Mouse (Mus musculus): ENCODE measurements around the gene Cd300ld4. TPM values are rescaled to one million over a fixed set of nuclear protein-coding genes. Genes with fewer than 3 reads are reported as not detected.
"Not testable (repeated sequence)": the region's sequence is repeated elsewhere in the genome, so short reads cannot be mapped to it uniquely, and the experiment has no call there.

Cd300ld4 gene
- not detected in 2 replicates for polyA plus RNA-seq (2015; fragmentation: Nextera tagmentation; extraction: Ambion mirVana)

DNA sequence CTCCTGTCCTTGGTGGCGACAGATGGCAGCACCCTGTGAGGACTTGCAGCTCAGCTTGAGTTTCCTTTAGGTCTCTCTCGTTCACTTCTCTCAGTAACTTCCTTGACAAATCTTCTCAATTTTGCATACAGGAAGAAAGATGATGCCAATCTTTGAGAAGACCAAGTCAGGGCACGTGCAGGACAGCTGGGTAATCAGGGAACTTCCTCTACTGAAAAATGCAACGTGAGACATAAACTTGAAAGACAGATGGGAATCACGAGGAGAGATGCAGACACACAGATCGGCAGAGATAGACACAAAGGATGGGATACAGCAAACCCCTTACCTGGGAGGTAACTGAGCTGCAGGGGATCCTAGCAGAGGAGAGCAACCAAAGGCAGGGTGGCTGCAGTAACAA, at the start of gene Cd300ld4:
Gene Cd300ld4 (minus strand): TSS at position 101 of the 400 bp plus-strand sequence.
- H3K9me3 ChIP-seq (replicated peaks; ENCODE audit: control insufficient read depth, low read length); H3K9ac ChIP-seq (ENCODE audit: low read depth, low read length); ATAC-seq (ENCODE audit: low read depth); H3K4me3 ChIP-seq (ENCODE audit: low read depth, low read length); H3K27ac ChIP-seq (ENCODE audit: low read length); H3K27me3 ChIP-seq (ENCODE audit: control insufficient read depth, insufficient read depth, low read depth, low read length); H3K4me1 ChIP-seq (ENCODE audit: control insufficient read depth, low read depth, low read length); H3K4me2 ChIP-seq (ENCODE audit: low read depth, low read length); H3K36me3 ChIP-seq (ENCODE audit: control insufficient read depth, insufficient read depth): not testable (repeated sequence)
- WGBS (ENCODE audit: insufficient replicate concordance): no CpG with 5 or more reads among the region's 6 CpGs

DNA sequence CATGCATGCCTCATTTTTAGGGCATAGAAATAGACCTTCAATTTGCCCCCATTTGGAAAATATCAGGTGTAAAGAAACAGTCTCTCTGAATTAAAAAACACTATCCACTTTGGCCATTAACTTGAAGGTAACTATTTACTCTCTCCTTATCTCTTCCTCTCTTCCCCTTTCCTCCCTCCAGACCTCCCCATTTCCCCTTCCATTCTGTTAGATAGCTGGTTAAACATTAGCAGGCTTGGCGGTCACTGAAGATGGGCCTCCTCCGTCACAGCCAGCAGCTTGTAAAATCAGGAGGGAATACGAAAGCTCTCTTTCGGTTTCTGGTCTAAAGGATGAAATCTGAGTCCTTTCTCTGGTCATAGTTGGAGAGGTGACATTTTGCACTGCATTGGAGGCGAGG, 49.0 kb upstream of the Cd300ld4 start:
- Histone ChIP-seq H3K4me2 (ENCODE audit: low read depth, low read length) (peak overlapping the region; percentile 1; the same call in 1 of the 2 replicates), H3K9me3 (replicated peaks; ENCODE audit: control insufficient read depth, low read length) (no peaks in the 10 kb centered on the region), H3K27ac (ENCODE audit: low read length) (peak overlapping the region; percentile 55), H3K9ac (ENCODE audit: low read depth, low read length) (no peak overlapping the region), H3K4me3 (ENCODE audit: low read depth, low read length) (no peak overlapping the region), H3K4me1 (ENCODE audit: control insufficient read depth, low read depth, low read length) (peaks cover 4% of the 10 kb centered on the region), H3K27me3 (ENCODE audit: control insufficient read depth, insufficient read depth, low read depth, low read length) (no peaks in the 10 kb centered on the region), H3K36me3 (ENCODE audit: control insufficient read depth, insufficient read depth) (no peaks in the 10 kb centered on the region)
- ATAC-seq (ENCODE audit: low read depth): peak; percentile 58
- WGBS (ENCODE audit: insufficient replicate concordance): 15% methylated on average over 5 of the region's 5 CpGs

DNA sequence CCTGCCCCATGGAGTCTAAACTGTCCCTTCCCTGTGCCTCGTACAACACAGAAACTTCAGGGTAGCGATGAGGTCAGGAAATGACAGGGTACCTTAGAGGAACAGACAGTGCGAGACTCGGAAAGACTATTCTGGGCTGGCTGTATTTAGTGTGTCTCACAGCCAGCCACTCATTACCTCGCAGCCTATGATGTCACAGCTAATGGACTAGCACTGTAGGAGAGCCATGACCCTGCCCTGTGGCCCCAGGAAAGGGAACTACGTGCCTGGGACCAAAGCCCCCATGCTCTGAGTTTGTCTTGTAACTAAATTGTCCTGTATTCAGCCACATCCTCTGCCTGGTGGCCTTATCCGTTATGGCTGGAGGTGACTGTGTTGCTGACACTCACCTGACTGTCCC, 48.6 kb upstream of the Cd300ld4 start:
- no peak overlapping the region for H3K4me3 ChIP-seq (ENCODE audit: low read depth, low read length)
- no peaks in the 10 kb centered on the region for H3K27me3 ChIP-seq (ENCODE audit: control insufficient read depth, insufficient read depth, low read depth, low read length)
- H3K4me2 ChIP-seq (ENCODE audit: low read depth, low read length): no peak overlapping the region
- peak overlapping the region; percentile 55 for H3K27ac ChIP-seq (ENCODE audit: low read length)
- peak; percentile 60 for ATAC-seq (ENCODE audit: low read depth)
- no peaks in the 10 kb centered on the region for H3K36me3 ChIP-seq (ENCODE audit: control insufficient read depth, insufficient read depth)
- H3K4me1 ChIP-seq (ENCODE audit: control insufficient read depth, low read depth, low read length): peaks cover 4% of the 10 kb centered on the region
- no peak overlapping the region for H3K9ac ChIP-seq (ENCODE audit: low read depth, low read length)
- WGBS (ENCODE audit: insufficient replicate concordance): 13% methylated on average over 7 of the region's 7 CpGs
- no peaks in the 10 kb centered on the region for H3K9me3 ChIP-seq (replicated peaks; ENCODE audit: control insufficient read depth, low read length)

DNA sequence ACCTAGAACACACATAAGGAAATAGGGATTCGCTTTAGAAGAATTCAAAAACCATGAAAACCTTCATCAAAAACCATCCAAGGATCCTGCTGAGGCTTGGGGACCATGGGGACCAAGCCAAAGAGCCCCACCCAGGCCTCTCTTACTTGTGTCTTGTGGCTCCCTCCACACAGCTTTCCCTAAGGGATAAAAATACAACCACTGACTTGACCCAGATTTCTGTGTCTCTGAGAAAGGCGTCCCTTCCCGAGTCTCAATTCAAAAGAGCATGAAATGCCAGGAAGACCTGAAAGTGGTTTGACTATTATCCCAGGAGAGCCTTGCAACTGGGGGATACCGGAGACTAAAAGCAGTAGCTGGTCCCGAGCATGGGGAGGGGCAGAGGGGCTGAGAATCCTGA, 46.2 kb upstream of the Cd300ld4 start:
- no peak overlapping the region for H3K4me3 ChIP-seq (ENCODE audit: low read depth, low read length)
- WGBS (ENCODE audit: insufficient replicate concordance): 57% methylated on average over 5 of the region's 5 CpGs
- no peak overlapping the region for H3K27ac ChIP-seq (ENCODE audit: low read length)
- H3K36me3 ChIP-seq (ENCODE audit: control insufficient read depth, insufficient read depth): no peaks in the 10 kb centered on the region
- H3K9ac ChIP-seq (ENCODE audit: low read depth, low read length): no peak overlapping the region
- ATAC-seq (ENCODE audit: low read depth): no peak
- H3K4me2 ChIP-seq (ENCODE audit: low read depth, low read length): no peak overlapping the region
- H3K4me1 ChIP-seq (ENCODE audit: control insufficient read depth, low read depth, low read length): peaks cover 4% of the 10 kb centered on the region
- H3K27me3 ChIP-seq (ENCODE audit: control insufficient read depth, insufficient read depth, low read depth, low read length): no peaks in the 10 kb centered on the region
- H3K9me3 ChIP-seq (replicated peaks; ENCODE audit: control insufficient read depth, low read length): no peaks in the 10 kb centered on the region

DNA sequence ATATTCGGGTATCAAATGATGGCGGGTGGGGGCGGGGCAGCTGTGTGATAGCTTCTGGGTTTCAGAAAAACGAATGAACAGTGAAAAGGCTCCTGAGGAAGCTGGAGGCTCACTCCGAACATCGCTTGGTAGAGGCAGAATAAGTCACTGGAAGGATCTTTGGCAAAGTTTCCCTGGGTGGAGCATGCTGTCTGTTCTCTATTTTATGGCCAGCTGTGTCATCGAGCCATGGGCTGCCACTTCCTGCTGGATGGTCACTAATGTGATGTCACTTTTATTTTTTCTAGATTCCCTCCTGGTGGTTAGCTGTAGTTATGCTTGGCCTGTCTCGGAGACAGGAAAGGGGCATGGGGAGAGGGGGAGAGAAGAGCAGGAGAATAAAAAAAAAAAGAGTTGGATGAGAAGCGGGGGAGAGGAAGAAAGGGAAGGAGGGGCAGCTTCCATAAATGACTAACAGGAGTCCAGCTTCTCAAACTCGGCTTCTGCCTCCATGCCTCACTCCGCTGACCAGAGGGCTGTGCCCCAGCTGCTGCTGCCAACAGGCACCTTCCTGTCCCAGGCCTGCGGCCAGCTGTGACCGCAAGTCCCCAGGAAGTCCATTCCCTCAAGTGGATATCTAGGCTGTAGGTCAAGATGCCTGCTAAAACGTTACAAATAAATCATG, 45.0 kb upstream of the Cd300ld4 start:
- Histone ChIP-seq H3K4me3 (ENCODE audit: low read depth, low read length) (no peak overlapping the region), H3K4me1 (ENCODE audit: control insufficient read depth, low read depth, low read length) (peaks cover 4% of the 10 kb centered on the region), H3K9ac (ENCODE audit: low read depth, low read length) (no peak overlapping the region), H3K27me3 (ENCODE audit: control insufficient read depth, insufficient read depth, low read depth, low read length) (no peaks in the 10 kb centered on the region), H3K4me2 (ENCODE audit: low read depth, low read length) (0 out of 2 replicates have a peak overlapping the region, but pooled peaks have one; percentile 0), H3K9me3 (replicated peaks; ENCODE audit: control insufficient read depth, low read length) (no peaks in the 10 kb centered on the region), H3K27ac (ENCODE audit: low read length) (no peak overlapping the region), H3K36me3 (ENCODE audit: control insufficient read depth, insufficient read depth) (no peaks in the 10 kb centered on the region)
- ATAC-seq (ENCODE audit: low read depth): no peak
- WGBS (ENCODE audit: insufficient replicate concordance): 15% methylated on average over 14 of the region's 14 CpGs

DNA sequence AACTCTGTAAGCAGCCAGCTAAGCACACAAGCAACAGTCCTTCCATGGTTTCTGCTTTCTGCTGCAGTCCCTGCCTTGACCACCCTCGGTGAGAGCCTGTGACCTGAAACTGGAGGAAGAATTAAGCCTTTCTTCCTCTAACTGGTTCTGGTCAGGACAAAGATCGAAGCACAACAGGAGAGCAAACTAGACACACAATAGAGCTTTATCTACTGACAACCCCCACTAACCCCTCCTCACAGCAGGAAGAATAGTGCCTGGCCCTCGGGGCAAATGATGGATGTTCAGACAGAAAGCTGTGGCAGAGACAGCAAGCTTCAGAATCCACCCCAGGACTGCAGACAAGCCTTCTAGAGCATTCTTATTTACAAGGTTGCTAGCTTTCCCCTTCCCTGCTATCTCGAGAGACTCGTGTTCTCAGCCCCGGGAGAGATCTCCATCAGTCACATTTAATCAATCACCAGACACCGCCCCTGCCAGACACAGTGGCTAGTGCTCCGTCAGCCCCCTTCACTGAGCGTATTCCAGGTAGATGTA, 44.3 kb upstream of the Cd300ld4 start:
- no peaks in the 10 kb centered on the region for H3K36me3 ChIP-seq (ENCODE audit: control insufficient read depth, insufficient read depth)
- H3K4me2 ChIP-seq (ENCODE audit: low read depth, low read length): no peak overlapping the region
- H3K27me3 ChIP-seq (ENCODE audit: control insufficient read depth, insufficient read depth, low read depth, low read length): no peaks in the 10 kb centered on the region
- H3K9ac ChIP-seq (ENCODE audit: low read depth, low read length): no peak overlapping the region
- whole genome bisulfite sequencing (ENCODE audit: insufficient replicate concordance): 11% methylated on average over 9 of the region's 9 CpGs
- no peak overlapping the region for H3K4me3 ChIP-seq (ENCODE audit: low read depth, low read length)
- H3K27ac ChIP-seq (ENCODE audit: low read length): no peak overlapping the region
- no peak for ATAC-seq (ENCODE audit: low read depth)
- no peaks in the 10 kb centered on the region for H3K9me3 ChIP-seq (replicated peaks; ENCODE audit: control insufficient read depth, low read length)
- H3K4me1 ChIP-seq (ENCODE audit: control insufficient read depth, low read depth, low read length): peaks cover 4% of the 10 kb centered on the region

DNA sequence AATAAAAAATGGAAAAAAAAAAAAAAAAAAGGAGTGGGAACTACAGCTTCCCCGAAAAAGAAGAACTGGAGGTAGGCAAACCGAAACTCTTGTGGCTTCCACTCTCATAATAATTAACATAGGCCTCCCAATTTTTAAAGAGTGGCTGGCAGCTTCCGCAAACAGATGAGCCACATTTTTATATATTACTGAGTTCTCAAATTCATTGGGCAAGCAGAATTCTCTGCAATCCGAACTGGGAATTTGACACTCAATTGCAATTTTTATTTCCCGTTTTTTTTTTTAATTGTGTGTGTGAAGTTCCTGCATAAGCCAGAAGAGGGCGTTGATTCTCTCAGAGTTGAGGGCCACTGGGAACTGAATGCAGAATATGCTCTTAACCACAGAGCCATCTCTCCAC, 40.0 kb upstream of the Cd300ld4 start:
- Histone ChIP-seq H3K4me3 (ENCODE audit: low read depth, low read length) (no peak overlapping the region), H3K4me2 (ENCODE audit: low read depth, low read length) (no peak overlapping the region), H3K4me1 (ENCODE audit: control insufficient read depth, low read depth, low read length) (no peaks in the 10 kb centered on the region), H3K27me3 (ENCODE audit: control insufficient read depth, insufficient read depth, low read depth, low read length) (no peaks in the 10 kb centered on the region), H3K9me3 (replicated peaks; ENCODE audit: control insufficient read depth, low read length) (no peaks in the 10 kb centered on the region), H3K27ac (ENCODE audit: low read length) (no peak overlapping the region), H3K9ac (ENCODE audit: low read depth, low read length) (no peak overlapping the region), H3K36me3 (ENCODE audit: control insufficient read depth, insufficient read depth) (no peaks in the 10 kb centered on the region)
- WGBS (ENCODE audit: insufficient replicate concordance): 35% methylated on average over 6 of the region's 6 CpGs
- ATAC-seq (ENCODE audit: low read depth): no peak

DNA sequence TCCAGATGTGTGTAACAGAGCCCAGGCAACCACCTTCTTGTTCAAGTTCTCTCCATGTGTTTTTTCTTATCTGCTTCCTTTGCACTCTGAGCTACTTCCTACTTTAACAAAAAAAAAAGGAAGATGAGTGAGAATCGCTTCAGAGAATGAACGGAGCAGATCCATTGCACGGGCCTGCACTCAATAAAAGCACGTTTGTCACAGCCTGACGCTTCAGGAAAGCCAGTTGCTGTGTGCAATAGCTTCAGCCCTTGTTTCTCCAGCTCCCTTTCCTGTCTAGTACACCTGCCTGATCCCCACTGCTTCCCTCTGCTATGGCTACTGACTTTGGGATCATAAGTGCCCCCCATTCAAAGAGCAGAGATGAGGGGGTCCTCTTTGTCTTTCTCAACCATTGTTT, 35.3 kb upstream of the Cd300ld4 start, which contains the start of gene Cd300e:
Gene Cd300e (minus strand): TSS at position 101 of the 400 bp plus-strand sequence.
- H3K4me2 ChIP-seq (ENCODE audit: low read depth, low read length): no peak within 1 kb of the TSS
- no peaks in the 10 kb centered on the region for H3K36me3 ChIP-seq (ENCODE audit: control insufficient read depth, insufficient read depth)
- H3K4me1 ChIP-seq (ENCODE audit: control insufficient read depth, low read depth, low read length): no peaks in the 10 kb centered on the region
- no peaks in the 10 kb centered on the region for H3K9me3 ChIP-seq (replicated peaks; ENCODE audit: control insufficient read depth, low read length)
- no peak within 1 kb of the TSS for H3K9ac ChIP-seq (ENCODE audit: low read depth, low read length)
- no peak within 1 kb of the TSS for H3K27ac ChIP-seq (ENCODE audit: low read length)
- H3K4me3 ChIP-seq (ENCODE audit: low read depth, low read length): no peak within 1 kb of the TSS
- no peaks in the 10 kb centered on the region for H3K27me3 ChIP-seq (ENCODE audit: control insufficient read depth, insufficient read depth, low read depth, low read length)
- WGBS (ENCODE audit: insufficient replicate concordance): 6% methylated on average over 5 of the region's 5 CpGs
- no peak for ATAC-seq (ENCODE audit: low read depth)

DNA sequence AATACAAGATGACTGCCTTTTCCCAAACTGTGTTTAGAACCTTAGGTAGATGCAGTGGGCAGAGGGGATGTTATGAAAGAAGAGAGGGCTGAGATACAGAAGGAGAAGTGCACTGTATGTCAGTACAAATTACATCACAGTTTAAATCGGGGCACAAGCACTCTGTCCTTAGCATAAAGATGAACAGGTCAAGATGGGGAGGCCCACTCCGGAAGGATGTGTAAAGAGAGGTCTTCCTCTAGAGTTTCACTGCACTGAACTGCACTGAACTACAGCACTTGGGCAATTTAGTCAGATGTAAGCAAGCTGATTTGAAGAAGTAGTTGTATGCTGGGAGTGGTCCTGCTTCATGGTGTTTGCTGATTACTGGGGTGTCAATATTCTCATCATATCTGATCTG, 33.0 kb upstream of the Cd300ld4 start:
- no peaks in the 10 kb centered on the region for H3K4me1 ChIP-seq (ENCODE audit: control insufficient read depth, low read depth, low read length)
- H3K9me3 ChIP-seq (replicated peaks; ENCODE audit: control insufficient read depth, low read length): no peaks in the 10 kb centered on the region
- no peak for ATAC-seq (ENCODE audit: low read depth)
- H3K36me3 ChIP-seq (ENCODE audit: control insufficient read depth, insufficient read depth): no peaks in the 10 kb centered on the region
- no peaks in the 10 kb centered on the region for H3K27me3 ChIP-seq (ENCODE audit: control insufficient read depth, insufficient read depth, low read depth, low read length)
- 39% methylated on average over 2 of the region's 2 CpGs for WGBS (ENCODE audit: insufficient replicate concordance)
- no peak overlapping the region for H3K4me2 ChIP-seq (ENCODE audit: low read depth, low read length)
- H3K27ac ChIP-seq (ENCODE audit: low read length): no peak overlapping the region
- no peak overlapping the region for H3K9ac ChIP-seq (ENCODE audit: low read depth, low read length)
- no peak overlapping the region for H3K4me3 ChIP-seq (ENCODE audit: low read depth, low read length)

All from liver, embryonic 16.5 days (tissue).